Mouse (Mus musculus): Measurements from ENCODE around the gene Fntb. TPM values are rescaled to one million over a fixed set of nuclear protein-coding genes. Genes with fewer than 3 reads are reported as not detected.
"Not testable (repeated sequence)": the region's sequence is repeated elsewhere in the genome, so short reads cannot be mapped to it uniquely, and the experiment has no call there.

Fntb gene
- polyA plus RNA-seq, 1 experiment: 32.4 TPM

- H3K27ac ChIP-seq (ENCODE audit: insufficient read depth, low read length): no peak overlapping the region
- H3K4me3 ChIP-seq (ENCODE audit: insufficient read depth, low read length): no peak overlapping the region
- TF ChIP-seq CTCF (IDR thresholded peaks at IDR 0.05; ENCODE audit: extremely low read depth, insufficient read depth, low read length) (no peak), POLR2A (IDR thresholded peaks at IDR 0.05; ENCODE audit: extremely low read depth, insufficient read depth, low read length) (no peak)
- peaks cover 6% of the 10 kb centered on the region for H3K4me1 ChIP-seq (ENCODE audit: control insufficient read depth, insufficient read depth, low read length)
Measured at GRCm38 (mm10) chr12:76790446-76791084, 25.2 kb downstream of the Fntb start.

- H3K4me3 ChIP-seq (ENCODE audit: insufficient read depth, low read length); H3K27ac ChIP-seq (ENCODE audit: insufficient read depth, low read length); H3K4me1 ChIP-seq (ENCODE audit: control insufficient read depth, insufficient read depth, low read length): not testable (repeated sequence)
Measured at GRCm38 (mm10) chr12:76792540-76792939, 27.2 kb downstream of the Fntb start.

DNA sequence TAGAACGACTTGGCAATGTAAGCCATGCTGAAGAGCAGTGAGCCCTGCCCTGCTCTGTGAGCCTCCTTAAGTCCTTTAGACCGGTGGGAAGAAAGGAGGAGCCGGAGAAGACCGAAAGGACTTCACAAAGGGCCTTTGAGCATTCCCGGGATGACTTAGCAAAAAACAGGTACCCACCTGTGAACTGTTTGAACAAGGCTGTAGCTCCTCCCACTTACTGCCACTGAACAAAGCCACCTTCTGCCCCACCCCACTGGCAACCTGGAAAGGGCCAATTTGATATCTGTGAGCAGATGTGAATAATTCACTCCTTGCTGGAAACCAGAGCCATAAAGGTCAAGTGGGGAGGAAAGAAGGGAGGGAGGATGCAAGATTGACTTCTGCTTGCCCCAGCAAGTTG is 30.0 kb downstream of the Fntb start, which contains the start of gene Gpx2:
TSS of gene Gpx2 (minus strand) at position 205 of the 400 bp plus-strand sequence.
- Histone ChIP-seq H3K27ac (ENCODE audit: insufficient read depth, low read length) (no peak within 1 kb of the TSS), H3K4me1 (ENCODE audit: control insufficient read depth, insufficient read depth, low read length) (peaks cover 5% of the 10 kb centered on the region), H3K4me3 (ENCODE audit: insufficient read depth, low read length) (no peak within 1 kb of the TSS)
- TF ChIP-seq CTCF (IDR thresholded peaks at IDR 0.05; ENCODE audit: extremely low read depth, insufficient read depth, low read length): no peak
- no peak for TF ChIP-seq POLR2A (IDR thresholded peaks at IDR 0.05; ENCODE audit: extremely low read depth, insufficient read depth, low read length)

DNA sequence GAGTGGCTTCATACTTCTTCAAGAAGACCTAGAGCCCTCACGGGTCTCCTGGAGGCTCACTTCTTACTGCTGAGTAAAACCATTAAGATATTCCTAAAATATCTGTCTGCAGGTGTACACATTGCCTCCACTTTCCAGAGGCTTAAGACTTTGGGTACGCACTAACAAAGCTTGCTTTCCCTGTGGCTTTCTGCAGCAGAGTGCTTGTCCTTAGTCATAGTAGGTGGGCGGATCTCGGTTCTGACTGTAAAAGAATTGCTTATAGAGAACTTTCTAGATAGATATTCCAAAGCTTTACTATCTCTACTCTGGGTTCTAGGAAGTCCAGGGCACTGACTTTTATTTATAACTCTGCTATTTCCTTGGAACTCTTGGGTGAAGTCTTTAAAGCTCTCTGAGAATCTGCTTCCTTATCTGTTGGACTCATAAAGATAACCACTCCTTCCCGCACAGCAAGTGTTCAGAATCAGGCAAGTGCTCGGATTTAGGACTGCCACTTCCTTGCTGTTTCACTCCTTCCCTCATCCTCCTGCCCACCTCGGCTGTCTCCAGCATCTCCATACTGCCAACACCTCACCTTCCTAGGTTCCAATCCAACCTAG is 31.6 kb downstream of the Fntb start:
- no peak overlapping the region for H3K4me3 ChIP-seq (ENCODE audit: insufficient read depth, low read length)
- no peak overlapping the region for H3K27ac ChIP-seq (ENCODE audit: insufficient read depth, low read length)
- no peaks in the 10 kb centered on the region; the same call in 1 of the 2 replicates for H3K4me1 ChIP-seq (ENCODE audit: control insufficient read depth, insufficient read depth, low read length)
- TF ChIP-seq CTCF (IDR thresholded peaks at IDR 0.05; ENCODE audit: extremely low read depth, insufficient read depth, low read length) (no peak), POLR2A (IDR thresholded peaks at IDR 0.05; ENCODE audit: extremely low read depth, insufficient read depth, low read length) (no peak)

DNA sequence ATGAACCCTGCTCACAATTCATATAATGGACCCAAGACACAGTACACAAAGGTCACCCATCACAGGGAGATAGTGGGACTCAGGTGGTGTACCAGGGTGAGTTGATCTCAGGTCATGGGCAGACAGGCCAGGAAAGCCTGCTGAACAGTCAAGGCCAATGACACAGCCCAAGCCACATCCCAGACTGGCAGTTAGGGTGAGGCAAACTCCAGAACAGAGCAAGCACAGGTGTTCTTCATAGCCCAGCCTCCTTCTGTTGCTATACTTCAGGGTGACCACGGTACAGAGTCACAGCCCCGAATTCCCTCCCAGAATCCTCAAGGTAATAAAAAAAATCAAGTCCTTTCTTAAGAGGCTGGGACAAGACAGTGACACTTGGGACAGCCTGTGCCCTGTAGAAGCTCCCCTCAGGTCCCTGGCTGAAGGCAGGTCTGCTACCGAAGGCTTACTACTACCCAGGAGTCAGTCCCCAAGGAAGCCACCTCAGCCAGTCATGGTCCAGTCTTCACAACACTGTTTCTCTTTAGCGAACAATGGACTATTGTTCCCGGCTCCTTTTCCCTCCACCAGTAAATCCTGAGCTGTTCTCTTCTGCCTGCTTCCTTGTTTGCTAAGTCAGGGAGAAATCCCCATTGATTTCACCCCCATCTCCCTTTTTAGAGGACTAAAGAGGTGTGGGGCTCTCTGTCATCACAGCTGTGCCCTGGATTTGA is 32.8 kb downstream of the Fntb start:
- TF ChIP-seq POLR2A (IDR thresholded peaks at IDR 0.05; ENCODE audit: extremely low read depth, insufficient read depth, low read length): no peak
- TF ChIP-seq CTCF (IDR thresholded peaks at IDR 0.05; ENCODE audit: extremely low read depth, insufficient read depth, low read length): no peak
- Histone ChIP-seq H3K4me1 (ENCODE audit: control insufficient read depth, insufficient read depth, low read length) (peaks cover under 1% of the 10 kb centered on the region; the same call in 1 of the 2 replicates), H3K4me3 (ENCODE audit: insufficient read depth, low read length) (no peak overlapping the region), H3K27ac (ENCODE audit: insufficient read depth, low read length) (no peak overlapping the region)

DNA sequence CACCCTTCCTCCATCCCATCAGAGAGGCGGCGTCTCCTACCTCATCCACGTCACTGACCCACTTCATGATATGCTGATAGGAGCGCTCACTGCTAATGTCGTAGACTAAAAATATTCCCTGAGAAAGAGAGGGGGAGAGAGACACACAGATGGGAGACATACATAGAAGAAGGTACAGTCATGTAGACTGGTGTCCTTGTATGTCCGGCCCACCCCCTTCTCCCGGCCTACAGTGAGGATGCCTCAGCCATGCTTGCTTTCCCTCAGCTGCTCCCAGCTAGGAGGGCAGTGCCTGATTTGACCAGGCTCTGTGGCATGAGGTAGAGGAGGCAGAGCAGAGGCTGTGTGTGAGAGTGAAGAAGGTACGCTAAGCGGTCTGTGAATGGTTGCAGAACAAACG is 37.6 kb downstream of the Fntb start:
- TF ChIP-seq CTCF (IDR thresholded peaks at IDR 0.05; ENCODE audit: extremely low read depth, insufficient read depth, low read length) (no peak), POLR2A (IDR thresholded peaks at IDR 0.05; ENCODE audit: extremely low read depth, insufficient read depth, low read length) (no peak)

GRCm38 (mm10) chr12:76803700-76804252 is 38.4 kb downstream of the Fntb start:
- no peak overlapping the region for H3K27ac ChIP-seq (ENCODE audit: insufficient read depth, low read length)
- H3K4me1 ChIP-seq (ENCODE audit: control insufficient read depth, insufficient read depth, low read length): peaks cover 10% of the 10 kb centered on the region; the same call in 1 of the 2 replicates
- H3K4me3 ChIP-seq (ENCODE audit: insufficient read depth, low read length): no peak overlapping the region
- TF ChIP-seq POLR2A (IDR thresholded peaks at IDR 0.05; ENCODE audit: extremely low read depth, insufficient read depth, low read length) (no peak), CTCF (IDR thresholded peaks at IDR 0.05; ENCODE audit: extremely low read depth, insufficient read depth, low read length) (peak; percentile 77)

More for the DNA sequence above, 37.6 kb downstream of the Fntb start:
- H3K4me1 ChIP-seq (ENCODE audit: control insufficient read depth, insufficient read depth, low read length): peaks cover 10% of the 10 kb centered on the region; the same call in 1 of the 2 replicates
- H3K4me3 ChIP-seq (ENCODE audit: insufficient read depth, low read length): no peak overlapping the region
- no peak overlapping the region for H3K27ac ChIP-seq (ENCODE audit: insufficient read depth, low read length)

- Histone ChIP-seq H3K4me3 (ENCODE audit: insufficient read depth, low read length) (no peak overlapping the region), H3K27ac (ENCODE audit: insufficient read depth, low read length) (0 out of 2 replicates have a peak overlapping the region, but pooled peaks have one; percentile 4), H3K4me1 (ENCODE audit: control insufficient read depth, insufficient read depth, low read length) (peaks cover 10% of the 10 kb centered on the region; the same call in 1 of the 2 replicates)
- TF ChIP-seq CTCF (IDR thresholded peaks at IDR 0.05; ENCODE audit: extremely low read depth, insufficient read depth, low read length): no peak
- no peak for TF ChIP-seq POLR2A (IDR thresholded peaks at IDR 0.05; ENCODE audit: extremely low read depth, insufficient read depth, low read length)
Measured at GRCm38 (mm10) chr12:76805056-76805811, 39.8 kb downstream of the Fntb start.

DNA sequence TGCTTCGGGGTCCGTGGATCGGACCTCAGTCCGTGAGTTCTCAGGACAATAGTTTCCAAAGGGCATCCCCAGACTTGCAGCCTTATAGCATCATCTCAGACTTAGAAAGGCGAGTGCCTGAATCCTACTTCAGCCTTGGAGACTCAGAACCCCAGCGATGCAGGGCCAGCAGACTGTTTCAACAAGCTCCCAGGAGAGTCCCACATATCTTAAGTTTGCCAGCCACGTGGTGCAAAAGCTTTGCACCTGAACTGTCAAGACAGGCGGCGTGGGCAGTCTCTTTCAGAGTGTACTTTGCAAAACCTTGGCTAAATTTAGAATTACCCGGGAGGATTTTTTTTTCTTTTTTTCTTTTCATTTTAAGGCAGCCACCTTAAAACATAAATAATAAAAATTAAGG is 42.4 kb downstream of the Fntb start:
- H3K4me3 ChIP-seq (ENCODE audit: insufficient read depth, low read length): no peak overlapping the region

More for the DNA sequence above, 42.4 kb downstream of the Fntb start:
- no peak overlapping the region for H3K27ac ChIP-seq (ENCODE audit: insufficient read depth, low read length)
- TF ChIP-seq POLR2A (IDR thresholded peaks at IDR 0.05; ENCODE audit: extremely low read depth, insufficient read depth, low read length): no peak
- TF ChIP-seq CTCF (IDR thresholded peaks at IDR 0.05; ENCODE audit: extremely low read depth, insufficient read depth, low read length): no peak
- H3K4me1 ChIP-seq (ENCODE audit: control insufficient read depth, insufficient read depth, low read length): peaks cover 10% of the 10 kb centered on the region; the same call in 1 of the 2 replicates
